Mouse (Mus musculus): ENCODE data around the gene D630039A03Rik. TPM values are rescaled to one million over a fixed set of nuclear protein-coding genes. Genes with fewer than 3 reads are reported as not detected.

The D630039A03Rik gene
- polyA plus RNA-seq, 1 experiment from 2014 or later: 0.06 TPM

Other genes starting within 250 kb of the D630039A03Rik start
- gene Akap2, start 198.6 kb downstream of the D630039A03Rik start, polyA plus RNA-seq (2016; fragmentation: Nextera tagmentation; extraction: Ambion mirVana): 19.6 and 21.3 TPM in 2 replicates
- gene Txn1, start 40.1 kb upstream of the D630039A03Rik start, polyA plus RNA-seq (2016; fragmentation: Nextera tagmentation; extraction: Ambion mirVana): 321 and 347 TPM in 2 replicates
- gene Txndc8, start 92.8 kb upstream of the D630039A03Rik start, polyA plus RNA-seq (2016; fragmentation: Nextera tagmentation; extraction: Ambion mirVana): not detected in 2 replicates